Mouse (Mus musculus): ENCODE data around the gene Thsd4. TPM values are rescaled to one million over a fixed set of nuclear protein-coding genes. Genes with fewer than 3 reads are reported as not detected.

Gene Thsd4
- total RNA-seq, 4 experiments from 2014 or later, result 0.46 to 0.79 (median 0.50) TPM

GRCm38 (mm10) chr9:60382941-60383340 lies 138.9 kb downstream of the Thsd4 start:
- DNase-seq (ENCODE audit: low spot score in 2 of 2), result no peak

- no peak for DNase-seq (ENCODE audit: low spot score in 2 of 2)
Observed at GRCm38 (mm10) chr9:60382526-60382925, 139.3 kb downstream of the Thsd4 start.

- DNase-seq (ENCODE audit: low spot score in 2 of 2), result no peak
Observed at GRCm38 (mm10) chr9:60381010-60381409, 140.8 kb downstream of the Thsd4 start.

- DNase-seq (ENCODE audit: low spot score in 2 of 2), result no peak
Observed at GRCm38 (mm10) chr9:60380550-60380949, 141.3 kb downstream of the Thsd4 start.

- no peak for DNase-seq (ENCODE audit: low spot score in 2 of 2)
Observed at GRCm38 (mm10) chr9:60378235-60378634, 143.6 kb downstream of the Thsd4 start.

GRCm38 (mm10) chr9:60373161-60373737 lies 148.6 kb downstream of the Thsd4 start:
- DNase-seq (ENCODE audit: low spot score in 2 of 2), result no peak

- DNase-seq (ENCODE audit: low spot score in 2 of 2), result no peak
Observed at GRCm38 (mm10) chr9:60368516-60368915, 153.3 kb downstream of the Thsd4 start.

- DNase-seq (ENCODE audit: low spot score in 2 of 2), result no peak
Observed at GRCm38 (mm10) chr9:60367617-60368305, 154.1 kb downstream of the Thsd4 start.

- no peak for DNase-seq (ENCODE audit: low spot score in 2 of 2)
Observed at GRCm38 (mm10) chr9:60364166-60364781, 157.6 kb downstream of the Thsd4 start.

- no peak for DNase-seq (ENCODE audit: low spot score in 2 of 2)
Observed at GRCm38 (mm10) chr9:60352351-60352750, 169.5 kb downstream of the Thsd4 start.

GRCm38 (mm10) chr9:60351153-60351552 lies 170.7 kb downstream of the Thsd4 start:
- no peak for DNase-seq (ENCODE audit: low spot score in 2 of 2)

GRCm38 (mm10) chr9:60336147-60336546 lies 185.7 kb downstream of the Thsd4 start:
- no peak for DNase-seq (ENCODE audit: low spot score in 2 of 2)

- no peak for DNase-seq (ENCODE audit: low spot score in 2 of 2)
Observed at GRCm38 (mm10) chr9:60335455-60335854, 186.4 kb downstream of the Thsd4 start.

- DNase-seq (ENCODE audit: low spot score in 2 of 2), result no peak
Observed at GRCm38 (mm10) chr9:60329911-60330310, 191.9 kb downstream of the Thsd4 start.

GRCm38 (mm10) chr9:60324716-60325115 lies 197.1 kb downstream of the Thsd4 start:
- DNase-seq (ENCODE audit: low spot score in 2 of 2), result no peak

- DNase-seq (ENCODE audit: low spot score in 2 of 2), result no peak
Observed at GRCm38 (mm10) chr9:60323435-60323834, 198.4 kb downstream of the Thsd4 start.

GRCm38 (mm10) chr9:60317291-60317690 lies 204.6 kb downstream of the Thsd4 start:
- no peak for DNase-seq (ENCODE audit: low spot score in 2 of 2)

GRCm38 (mm10) chr9:60316510-60316909 lies 205.3 kb downstream of the Thsd4 start:
- DNase-seq (ENCODE audit: low spot score in 2 of 2), result peak; percentile 29 to 48

- no peak for DNase-seq (ENCODE audit: low spot score in 2 of 2)
Observed at GRCm38 (mm10) chr9:60315533-60315932, 206.3 kb downstream of the Thsd4 start.

GRCm38 (mm10) chr9:60313661-60314060 lies 208.2 kb downstream of the Thsd4 start:
- no peak for DNase-seq (ENCODE audit: low spot score in 2 of 2)

GRCm38 (mm10) chr9:60312670-60313069 lies 209.2 kb downstream of the Thsd4 start:
- DNase-seq (ENCODE audit: low spot score in 2 of 2), result no peak

GRCm38 (mm10) chr9:60311594-60312128 lies 210.2 kb downstream of the Thsd4 start:
- DNase-seq (ENCODE audit: low spot score in 2 of 2), result peak in 1 of 2 experiments; percentile 8
